Mouse (Mus musculus) heart, embryonic 15.5 days (tissue): Measurements from ENCODE around the gene Gabrd. TPM values are rescaled to one million over a fixed set of nuclear protein-coding genes. Genes with fewer than 3 reads are reported as not detected.
A peak's percentile ranks its signal among the peaks of the same experiment; 100 is the strongest.

Experiments used
- ATAC-seq: fragments of 200-750 bp; cut with Nextera tagmentation; replicated peaks from 2 replicates; pipeline ENCODE4 v1.8.0; 2017; ENCODE audit warnings: low read depth, moderate TSS enrichment; ENCODE audit not compliant: insufficient number of reproducible peaks, insufficient read depth, low FRiP score
- H3K27ac ChIP-seq: fragments of 300-500 bp; sonication (generic); 2 replicates; pipeline ENCODE4 v1.5.1; 2015; ENCODE audit warnings: mild to moderate bottlenecking, inconsistent platforms
- H3K27me3 ChIP-seq: fragments of 300-500 bp; sonication (generic); 2 replicates; pipeline ENCODE4 v1.6.1; 2015; ENCODE audit warnings: inconsistent platforms
- H3K36me3 ChIP-seq: fragments of 300-500 bp; sonication (generic); 2 replicates; pipeline ENCODE4 v1.6.1; 2015; ENCODE audit warnings: mild to moderate bottlenecking, inconsistent platforms
- H3K4me1 ChIP-seq: fragments of 300-500 bp; sonication (generic); replicated peaks from 2 replicates; pipeline ENCODE4 v1.6.1; 2015; ENCODE audit warnings: inconsistent platforms
- H3K4me2 ChIP-seq: fragments of 300-500 bp; sonication (generic); 2 replicates; pipeline ENCODE4 v1.6.1; 2015; ENCODE audit warnings: inconsistent platforms, mild to moderate bottlenecking, moderate library complexity
- H3K4me3 ChIP-seq: fragments of 300-500 bp; sonication (generic); 2 replicates; pipeline ENCODE4 v1.5.1; 2015; ENCODE audit warnings: mild to moderate bottlenecking, inconsistent platforms
- H3K9ac ChIP-seq: fragments of 300-500 bp; sonication (generic); 2 replicates; pipeline ENCODE4 v1.6.1; 2015; ENCODE audit warnings: mild to moderate bottlenecking, inconsistent platforms
- H3K9me3 ChIP-seq: fragments of 300-500 bp; sonication (generic); replicated peaks from 2 replicates; pipeline ENCODE4 v1.6.1; 2016; ENCODE audit warnings: inconsistent platforms
- WGBS: fragments of 180-500 bp; shearing (Covaris S2); methylation state at CpG from one replicate; pipeline ENCODE4 v1.1.7; 2015; ENCODE audit warnings: mixed read lengths; 5-methylcytosine and 5-hydroxymethylcytosine counted together
- polyA plus RNA-seq: library from polyadenylated mRNA; unstranded; fragments of >200 nt; fragmentation: Nextera tagmentation; extraction: Ambion mirVana; gene quantifications from 2 replicates; pipeline ENCODE4 v1.2.1, GENCODE M21; 2015

The Gabrd gene
- polyA plus RNA-seq, 1 experiment from 2014 or later = not detected

GRCm38 (mm10) chr4:155413641-155414335 lies 15.9 kb upstream of the Gabrd start:
- Histone ChIP-seq H3K4me2 (no peak overlapping the region), H3K36me3 (no peaks in the 10 kb centered on the region), H3K9ac (no peak overlapping the region), H3K4me1 (peaks cover 6% of the 10 kb centered on the region), H3K27ac (no peak overlapping the region), H3K4me3 (no peak overlapping the region), H3K9me3 (no peaks in the 10 kb centered on the region), H3K27me3 (no peaks in the 10 kb centered on the region)
- ATAC-seq = no peak
- 77% methylated on average over 11 of the region's 11 CpGs for WGBS

DNA sequence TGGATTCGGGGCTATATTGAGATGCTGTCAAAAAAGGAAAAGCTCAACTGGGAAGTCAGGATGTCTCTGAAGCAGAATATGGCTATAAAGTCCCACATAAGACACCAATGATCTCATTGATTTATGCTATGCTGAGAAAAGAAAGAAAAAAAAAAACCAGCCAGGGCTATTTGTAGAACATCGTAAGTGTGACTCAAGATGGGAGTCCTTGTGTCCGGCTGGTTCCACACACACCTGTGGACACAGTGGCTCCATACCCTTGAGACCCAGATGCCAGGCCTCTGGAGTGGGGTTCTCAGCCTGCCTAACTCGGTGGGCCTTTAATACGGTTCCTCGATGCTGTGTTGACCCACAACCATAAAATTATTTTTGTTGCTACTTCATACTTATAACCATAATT lies 14.2 kb upstream of the Gabrd start:
- Histone ChIP-seq H3K27me3 (peaks cover 2% of the 10 kb centered on the region; the same call in 1 of the 2 replicates), H3K9ac (no peak overlapping the region), H3K9me3 (no peaks in the 10 kb centered on the region), H3K4me1 (peaks cover 6% of the 10 kb centered on the region), H3K27ac (no peak overlapping the region), H3K4me2 (no peak overlapping the region), H3K4me3 (no peak overlapping the region), H3K36me3 (no peaks in the 10 kb centered on the region)
- WGBS = 80% methylated on average over 6 of the region's 6 CpGs
- ATAC-seq = no peak

- H3K9ac ChIP-seq = 0 out of 2 replicates have a peak within 1 kb of the TSS, but pooled peaks have one; percentile 6
- H3K9me3 ChIP-seq = no peaks in the 10 kb centered on the region
- peak within 1 kb of the TSS; percentile 51 for H3K4me3 ChIP-seq
- H3K36me3 ChIP-seq = no peaks in the 10 kb centered on the region
- H3K27me3 ChIP-seq = peaks cover 7% of the 10 kb centered on the region; the same call in 1 of the 2 replicates
- peak within 1 kb of the TSS; percentile 83 for H3K4me2 ChIP-seq
- no peak within 1 kb of the TSS for H3K27ac ChIP-seq
- ATAC-seq = peak; percentile 83
- WGBS = under 1% methylated on average over 35 of the region's 35 CpGs
- peaks cover 6% of the 10 kb centered on the region for H3K4me1 ChIP-seq
These were observed 11.3 kb upstream of the Gabrd start, which contains the start of gene Cfap74 for GRCm38 (mm10) chr4:155409058-155409776. TSS of gene Cfap74 (plus strand) at chr4:155409190.

GRCm38 (mm10) chr4:155408695-155409057 lies 10.8 kb upstream of the Gabrd start:
- no peaks in the 10 kb centered on the region for H3K36me3 ChIP-seq
- H3K9ac ChIP-seq = 0 out of 2 replicates have a peak overlapping the region, but pooled peaks have one; percentile 6
- WGBS = 4% methylated on average over 8 of the region's 8 CpGs
- H3K4me1 ChIP-seq = peaks cover 6% of the 10 kb centered on the region
- no peak for ATAC-seq
- H3K27me3 ChIP-seq = peaks cover 9% of the 10 kb centered on the region; the same call in 1 of the 2 replicates
- H3K9me3 ChIP-seq = no peaks in the 10 kb centered on the region
- H3K27ac ChIP-seq = no peak overlapping the region
- H3K4me3 ChIP-seq = peak overlapping the region; percentile 51
- peak overlapping the region; percentile 83 for H3K4me2 ChIP-seq

DNA sequence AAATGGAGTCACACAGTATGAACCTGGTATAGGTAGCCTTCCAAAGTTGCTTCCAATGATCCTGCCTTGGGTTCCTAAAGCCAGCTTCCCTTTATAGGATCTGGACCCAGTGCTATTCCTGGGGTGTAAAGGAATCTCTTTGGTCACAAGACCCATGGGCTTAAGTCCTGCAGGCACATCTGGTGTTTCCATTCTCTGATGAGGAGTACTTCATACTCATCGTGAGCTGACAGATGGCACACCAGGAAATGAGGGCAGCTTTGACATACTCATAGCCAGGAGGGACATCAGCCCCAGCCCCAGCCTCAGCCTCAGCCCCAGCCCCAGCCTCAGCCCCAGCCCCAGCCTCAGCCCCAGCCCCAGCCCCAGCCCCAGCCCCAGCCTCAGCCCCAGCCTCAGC lies 4.6 kb upstream of the Gabrd start:
- Histone ChIP-seq H3K36me3 (no peaks in the 10 kb centered on the region), H3K9me3 (no peaks in the 10 kb centered on the region), H3K4me2 (no peak overlapping the region), H3K27ac (no peak overlapping the region), H3K9ac (no peak overlapping the region), H3K4me3 (no peak overlapping the region), H3K27me3 (peaks cover 35% of the 10 kb centered on the region), H3K4me1 (peaks cover 7% of the 10 kb centered on the region)
- 69% methylated on average over 1 of the region's 1 CpGs for WGBS
- ATAC-seq = no peak

- no peaks in the 10 kb centered on the region for H3K36me3 ChIP-seq
- no peak overlapping the region for H3K4me2 ChIP-seq
- WGBS = 54% methylated on average over 7 of the region's 7 CpGs
- H3K27ac ChIP-seq = no peak overlapping the region
- H3K4me1 ChIP-seq = peaks cover 7% of the 10 kb centered on the region
- H3K4me3 ChIP-seq = no peak overlapping the region
- H3K9me3 ChIP-seq = no peaks in the 10 kb centered on the region
- no peak for ATAC-seq
- H3K27me3 ChIP-seq = peaks cover 45% of the 10 kb centered on the region
- no peak overlapping the region for H3K9ac ChIP-seq
These were observed 3.2 kb upstream of the Gabrd start for GRCm38 (mm10) chr4:155401121-155401520.

DNA sequence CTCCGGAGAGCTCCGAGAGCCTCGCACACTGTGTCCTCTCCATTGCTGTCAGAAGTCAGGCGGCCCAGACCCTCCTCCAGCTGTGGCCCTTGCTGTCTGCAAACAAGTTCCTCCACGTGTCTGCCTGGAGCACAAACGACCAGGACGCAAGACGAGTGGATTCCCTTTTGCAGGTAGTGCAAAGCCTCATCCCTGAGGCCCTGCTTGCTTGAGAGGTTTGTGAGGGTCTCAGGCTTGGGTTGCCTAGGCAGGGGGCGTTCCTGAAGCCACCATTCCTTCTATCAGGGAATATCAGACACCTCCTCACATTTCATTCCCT lies 269 bp upstream of the Gabrd start:
- Histone ChIP-seq H3K27me3 (peaks cover 61% of the 10 kb centered on the region), H3K4me1 (peaks cover 7% of the 10 kb centered on the region), H3K4me2 (peak overlapping the region; percentile 69), H3K4me3 (peak overlapping the region; percentile 39), H3K9me3 (no peaks in the 10 kb centered on the region), H3K27ac (no peak overlapping the region), H3K36me3 (no peaks in the 10 kb centered on the region), H3K9ac (no peak overlapping the region)
- no peak for ATAC-seq
- 3% methylated on average over 9 of the region's 9 CpGs for WGBS

- no peak for ATAC-seq
- no peak overlapping the region for H3K4me3 ChIP-seq
- no peak overlapping the region for H3K4me2 ChIP-seq
- peaks cover 61% of the 10 kb centered on the region for H3K27me3 ChIP-seq
- H3K4me1 ChIP-seq = peaks cover 7% of the 10 kb centered on the region
- WGBS = 77% methylated on average over 4 of the region's 4 CpGs
- no peak overlapping the region for H3K9ac ChIP-seq
- no peaks in the 10 kb centered on the region for H3K36me3 ChIP-seq
- H3K27ac ChIP-seq = no peak overlapping the region
- H3K9me3 ChIP-seq = no peaks in the 10 kb centered on the region
These were observed 1.2 kb downstream of the Gabrd start for GRCm38 (mm10) chr4:155396751-155397150.

DNA sequence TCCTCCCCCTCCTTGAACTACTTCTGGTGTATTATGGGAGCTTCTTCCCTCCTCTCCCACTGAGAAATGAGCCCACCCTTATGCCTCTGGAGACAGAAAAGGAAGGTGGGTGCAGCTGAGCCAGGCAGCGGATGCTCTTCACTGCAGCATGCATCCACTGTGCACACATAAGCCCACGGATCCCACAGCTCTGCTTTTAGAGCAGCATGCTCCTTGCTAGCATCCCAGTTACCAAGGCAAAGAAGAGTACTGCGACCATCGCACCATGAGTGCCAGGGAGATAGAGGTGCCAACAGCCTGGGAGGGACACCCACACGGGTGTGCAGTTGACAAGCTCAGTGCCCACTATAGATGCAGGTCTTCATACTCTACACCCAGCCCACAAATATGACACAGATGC lies 2.4 kb downstream of the Gabrd start:
- 79% methylated on average over 5 of the region's 5 CpGs for WGBS
- no peak overlapping the region for H3K27ac ChIP-seq
- H3K36me3 ChIP-seq = no peaks in the 10 kb centered on the region
- no peak overlapping the region for H3K4me2 ChIP-seq
- peaks cover 60% of the 10 kb centered on the region for H3K27me3 ChIP-seq
- H3K4me3 ChIP-seq = no peak overlapping the region
- no peaks in the 10 kb centered on the region for H3K9me3 ChIP-seq
- H3K4me1 ChIP-seq = peaks cover 7% of the 10 kb centered on the region
- no peak for ATAC-seq
- no peak overlapping the region for H3K9ac ChIP-seq

GRCm38 (mm10) chr4:155387166-155387565 lies 10.7 kb downstream of the Gabrd start:
- H3K4me1 ChIP-seq = no peaks in the 10 kb centered on the region
- no peaks in the 10 kb centered on the region for H3K9me3 ChIP-seq
- WGBS = 79% methylated on average over 8 of the region's 8 CpGs
- ATAC-seq = no peak
- H3K4me3 ChIP-seq = no peak overlapping the region
- no peak overlapping the region for H3K4me2 ChIP-seq
- no peaks in the 10 kb centered on the region for H3K36me3 ChIP-seq
- no peak overlapping the region for H3K27ac ChIP-seq
- no peak overlapping the region for H3K9ac ChIP-seq
- H3K27me3 ChIP-seq = peaks cover 32% of the 10 kb centered on the region

DNA sequence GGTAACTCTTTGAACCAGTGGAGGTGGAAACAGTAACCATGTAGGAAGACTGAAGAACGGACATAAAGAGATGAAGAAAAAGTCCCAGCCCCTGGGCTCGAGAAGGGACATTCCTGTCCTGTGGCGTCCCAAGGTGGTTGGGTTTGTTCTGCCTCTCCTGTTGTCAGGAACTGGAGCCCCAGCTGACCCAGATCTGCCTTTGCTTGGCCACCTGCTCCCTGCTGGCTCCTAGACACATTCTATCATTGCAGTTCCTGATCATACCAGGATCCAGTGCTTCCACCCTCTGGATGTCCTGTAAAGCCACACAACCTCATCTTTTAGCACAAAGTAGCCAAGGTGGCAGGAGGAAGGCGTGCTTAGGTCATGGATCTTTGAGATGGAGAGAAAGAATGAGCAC lies 14.6 kb downstream of the Gabrd start:
- H3K27me3 ChIP-seq = peaks cover 21% of the 10 kb centered on the region
- no peak overlapping the region for H3K27ac ChIP-seq
- H3K4me2 ChIP-seq = no peak overlapping the region
- no peak overlapping the region for H3K9ac ChIP-seq
- 64% methylated on average over 4 of the region's 4 CpGs for WGBS
- no peaks in the 10 kb centered on the region for H3K4me1 ChIP-seq
- H3K36me3 ChIP-seq = no peaks in the 10 kb centered on the region
- H3K9me3 ChIP-seq = no peaks in the 10 kb centered on the region
- no peak overlapping the region for H3K4me3 ChIP-seq
- ATAC-seq = no peak

DNA sequence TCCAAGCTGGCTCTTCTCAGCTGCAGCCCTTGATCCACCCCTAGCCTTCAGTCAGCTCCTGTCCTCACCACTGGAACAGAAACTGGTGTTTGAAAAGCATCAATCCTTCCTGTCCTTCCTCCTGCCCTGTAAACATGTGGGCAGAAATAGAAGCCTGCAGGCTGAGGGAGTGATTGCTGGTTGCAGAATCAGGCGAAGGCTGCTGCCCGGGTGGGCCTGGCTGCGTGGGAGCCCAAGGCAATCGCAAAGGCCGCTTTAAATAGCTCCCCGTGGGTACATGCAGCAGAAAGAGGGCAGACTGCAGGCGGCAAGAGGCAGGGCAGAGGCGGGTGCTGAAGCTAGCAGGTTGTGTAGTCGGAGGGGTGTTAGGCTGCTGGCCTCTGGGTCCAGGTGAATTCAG lies 15.2 kb downstream of the Gabrd start:
- H3K36me3 ChIP-seq = no peaks in the 10 kb centered on the region
- no peaks in the 10 kb centered on the region for H3K9me3 ChIP-seq
- no peaks in the 10 kb centered on the region for H3K4me1 ChIP-seq
- no peak overlapping the region for H3K9ac ChIP-seq
- WGBS = 25% methylated on average over 9 of the region's 9 CpGs
- ATAC-seq = no peak
- peaks cover 20% of the 10 kb centered on the region for H3K27me3 ChIP-seq
- H3K4me2 ChIP-seq = no peak overlapping the region
- H3K4me3 ChIP-seq = no peak overlapping the region
- no peak overlapping the region for H3K27ac ChIP-seq
